Mouse (Mus musculus) neural tube, embryonic 13.5 days (tissue): ENCODE measurements around the gene 4933427D14Rik. TPM values are rescaled to one million over a fixed set of nuclear protein-coding genes. Genes with fewer than 3 reads are reported as not detected.

Experiments used
- ATAC-seq: fragments of 200-750 bp; cut with Nextera tagmentation; 2 replicates; pipeline ENCODE4 v1.8.0; 2017; ENCODE audit warnings: low read depth, mild to moderate bottlenecking, moderate TSS enrichment, moderate library complexity
- H3K27ac ChIP-seq: fragments of 300-500 bp; sonication (generic); replicated peaks from 2 replicates; pipeline ENCODE4 v1.5.1; 2015; ENCODE audit warnings: moderate library complexity, mild to moderate bottlenecking, inconsistent platforms
- H3K27me3 ChIP-seq: fragments of 300-500 bp; sonication (generic); 2 replicates; pipeline ENCODE4 v1.6.1; 2015; ENCODE audit warnings: mild to moderate bottlenecking, inconsistent platforms
- H3K36me3 ChIP-seq: fragments of 300-500 bp; sonication (generic); 2 replicates; pipeline ENCODE4 v1.6.1; 2015; ENCODE audit warnings: mild to moderate bottlenecking, inconsistent platforms
- H3K4me1 ChIP-seq: fragments of 300-500 bp; sonication (generic); replicated peaks from 2 replicates; pipeline ENCODE4 v1.6.1; 2015; ENCODE audit warnings: inconsistent platforms
- H3K4me2 ChIP-seq: fragments of 300-500 bp; sonication (generic); 2 replicates; pipeline ENCODE4 v1.6.1; 2015; ENCODE audit warnings: inconsistent platforms, mild to moderate bottlenecking, moderate library complexity
- H3K4me3 ChIP-seq: fragments of 300-500 bp; sonication (generic); 2 replicates; pipeline ENCODE4 v1.5.1; 2015; ENCODE audit warnings: mild to moderate bottlenecking, inconsistent platforms
- H3K9ac ChIP-seq: fragments of 300-500 bp; sonication (generic); 2 replicates; pipeline ENCODE4 v1.6.1; 2015; ENCODE audit warnings: moderate library complexity, mild to moderate bottlenecking, inconsistent platforms
- H3K9me3 ChIP-seq: fragments of 300-500 bp; sonication (generic); 2 replicates; pipeline ENCODE4 v1.6.1; 2016; ENCODE audit warnings: inconsistent platforms
- WGBS: fragments of 180-500 bp; shearing (Covaris S2); methylation state at CpG from one replicate; pipeline ENCODE4 v1.1.7; 2015; 5-methylcytosine and 5-hydroxymethylcytosine counted together
- polyA plus RNA-seq: library from polyadenylated mRNA; unstranded; fragments of >200 nt; fragmentation: Nextera tagmentation; extraction: Ambion mirVana; gene quantifications from 2 replicates; pipeline ENCODE4 v1.2.1, GENCODE M21; 2015

4933427D14Rik gene
- polyA plus RNA-seq, 1 experiment from 2014 or later, result 17.8 TPM

GRCm38 (mm10) chr11:72118630-72119029, 88.6 kb downstream of the 4933427D14Rik start:
- no peak for ATAC-seq
- 85% methylated on average over 3 of the region's 3 CpGs for WGBS
- H3K4me1 ChIP-seq, result peaks cover 4% of the 10 kb centered on the region; the same call in 1 of the 2 replicates

GRCm38 (mm10) chr11:72113296-72113695, 94.0 kb downstream of the 4933427D14Rik start:
- Histone ChIP-seq H3K9me3 (no peaks in the 10 kb centered on the region), H3K4me1 (peaks cover 4% of the 10 kb centered on the region; the same call in 1 of the 2 replicates), H3K9ac (no peak overlapping the region), H3K27ac (no peak overlapping the region), H3K4me3 (no peak overlapping the region), H3K4me2 (no peak overlapping the region), H3K36me3 (no peaks in the 10 kb centered on the region), H3K27me3 (no peaks in the 10 kb centered on the region)
- ATAC-seq, result no peak
- WGBS, result 59% methylated on average over 4 of the region's 4 CpGs

More at GRCm38 (mm10) chr11:72118630-72119029, 88.6 kb downstream of the 4933427D14Rik start:
- no peak overlapping the region for H3K4me3 ChIP-seq
- H3K4me2 ChIP-seq, result no peak overlapping the region
- no peak overlapping the region for H3K9ac ChIP-seq
- H3K27me3 ChIP-seq, result no peaks in the 10 kb centered on the region
- H3K27ac ChIP-seq, result no peak overlapping the region
- H3K9me3 ChIP-seq, result no peaks in the 10 kb centered on the region
- no peaks in the 10 kb centered on the region for H3K36me3 ChIP-seq

GRCm38 (mm10) chr11:72110726-72111125, 96.5 kb downstream of the 4933427D14Rik start:
- Histone ChIP-seq H3K4me3 (no peak overlapping the region), H3K9ac (no peak overlapping the region), H3K4me2 (no peak overlapping the region), H3K27me3 (no peaks in the 10 kb centered on the region), H3K9me3 (no peaks in the 10 kb centered on the region; the same call in 1 of the 2 replicates), H3K27ac (no peak overlapping the region), H3K36me3 (no peaks in the 10 kb centered on the region), H3K4me1 (0 out of 2 replicates have a peak, but pooled peaks cover 4% of the 10 kb centered on the region)
- 37% methylated on average over 3 of the region's 3 CpGs for WGBS
- no peak for ATAC-seq

- Histone ChIP-seq H3K4me3 (no peak overlapping the region), H3K9ac (0 out of 2 replicates have a peak overlapping the region, but pooled peaks have one; percentile 12), H3K36me3 (no peaks in the 10 kb centered on the region), H3K27ac (peak overlapping the region; percentile 80), H3K4me1 (peaks cover 13% of the 10 kb centered on the region), H3K9me3 (no peaks in the 10 kb centered on the region; the same call in 1 of the 2 replicates), H3K4me2 (no peak overlapping the region), H3K27me3 (no peaks in the 10 kb centered on the region)
- 78% methylated on average over 8 of the region's 8 CpGs for WGBS
- no peak for ATAC-seq
Observed at GRCm38 (mm10) chr11:72104223-72104622, 103.0 kb downstream of the 4933427D14Rik start.

Other genes with a start within 250 kb of the 4933427D14Rik start
- 0.32 and 0.39 TPM in 2 replicates for gene Aipl1, start 169.9 kb downstream of the 4933427D14Rik start, polyA plus RNA-seq
- gene Pimreg, start 165.4 kb downstream of the 4933427D14Rik start, polyA plus RNA-seq, result 31.2 and 37.8 TPM in 2 replicates
- gene Pitpnm3, start 71.7 kb downstream of the 4933427D14Rik start, polyA plus RNA-seq, result 1.8 and 2.1 TPM in 2 replicates
- 0.75 and 0.79 TPM in 2 replicates for gene Gm43951, start 619 bp downstream of the 4933427D14Rik start, polyA plus RNA-seq
- gene Txndc17, start 88 bp upstream of the 4933427D14Rik start, polyA plus RNA-seq, result 169 and 198 TPM in 2 replicates
- gene Med31, start 8.1 kb upstream of the 4933427D14Rik start, polyA plus RNA-seq, result 66.5 and 66.9 TPM in 2 replicates
- gene Slc13a5, start 59.8 kb upstream of the 4933427D14Rik start, polyA plus RNA-seq, result 0.61 and 0.96 TPM in 2 replicates
- gene Xaf1, start 94.2 kb upstream of the 4933427D14Rik start, polyA plus RNA-seq, result 2.3 and 2.4 TPM in 2 replicates
- not detected in 2 replicates for gene Fbxo39, start 107.0 kb upstream of the 4933427D14Rik start, polyA plus RNA-seq
- gene Tekt1, start 155.0 kb upstream of the 4933427D14Rik start, polyA plus RNA-seq, result 7.0 and 7.3 TPM in 2 replicates
- gene Smtnl2, start 204.3 kb upstream of the 4933427D14Rik start, polyA plus RNA-seq, result 8.9 and 10.5 TPM in 2 replicates
- not detected in 2 replicates for gene Ggt6, start 228.1 kb upstream of the 4933427D14Rik start, polyA plus RNA-seq
- 69.6 and 80.7 TPM in 2 replicates for gene Mybbp1a, start 233.9 kb upstream of the 4933427D14Rik start, polyA plus RNA-seq